Mouse (Mus musculus) layer of hippocampus, postnatal 14 days (tissue): ENCODE data around the gene Add3. TPM values are rescaled to one million over a fixed set of nuclear protein-coding genes. Genes with fewer than 3 reads are reported as not detected.

Experiments
- DNase-seq, 2 experiments: peaks; one replicate each; pipeline ENCODE4 v3.0.0; 2021 to 2022; ENCODE audit warnings: low spot score in 2 of 2, mixed read lengths in 1 of 2
- total RNA-seq, 2 experiments: library from RNA; stranded (reverse); gene quantifications; 2 replicates each; pipeline ENCODE4 v1.2.3; 2021

Add3 gene
- total RNA-seq, 2 experiments from 2014 or later, result 119 to 124 TPM

DNA sequence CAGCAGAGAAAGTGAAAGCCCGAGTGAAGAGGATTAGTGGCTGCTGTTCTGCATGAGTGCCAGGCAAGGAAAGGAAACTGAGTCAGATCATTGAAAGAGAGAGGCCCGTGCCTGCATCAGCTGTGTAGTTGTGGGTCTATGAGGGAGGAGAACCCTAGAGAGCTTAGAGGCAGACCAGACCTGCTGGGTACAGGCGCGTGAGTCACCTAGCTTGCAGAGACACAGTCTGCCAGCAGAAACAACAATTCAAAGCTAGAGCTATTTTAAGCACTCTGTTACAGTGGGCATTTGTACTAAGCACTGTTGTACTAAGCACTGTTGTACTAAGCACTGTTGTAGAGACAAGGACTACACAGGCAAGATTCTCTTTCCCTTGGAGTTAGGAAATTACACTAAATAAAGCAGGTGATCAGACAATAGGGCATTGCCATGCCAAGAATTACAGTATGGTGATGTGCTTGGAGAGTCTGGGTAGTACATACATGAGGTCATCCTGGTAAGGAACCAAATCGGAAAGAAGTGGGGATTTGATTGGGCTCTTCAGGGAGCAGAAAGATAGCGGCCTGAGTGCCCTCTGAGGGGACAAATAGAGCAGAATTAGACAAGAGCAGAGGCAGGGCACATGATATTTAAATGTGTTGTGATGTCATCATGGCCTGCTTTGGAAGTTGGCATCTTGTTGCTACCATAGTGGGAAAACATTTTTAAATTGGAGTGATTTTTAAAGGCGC is 88.0 kb downstream of the Add3 start:
- no peak for DNase-seq

GRCm38 (mm10) chr19:53230942-53231815 is 90.9 kb downstream of the Add3 start:
- no peak for DNase-seq

GRCm38 (mm10) chr19:53233586-53233985 is 93.3 kb downstream of the Add3 start:
- DNase-seq, result no peak

GRCm38 (mm10) chr19:53241806-53242205 is 101.6 kb downstream of the Add3 start:
- DNase-seq, result no peak

DNA sequence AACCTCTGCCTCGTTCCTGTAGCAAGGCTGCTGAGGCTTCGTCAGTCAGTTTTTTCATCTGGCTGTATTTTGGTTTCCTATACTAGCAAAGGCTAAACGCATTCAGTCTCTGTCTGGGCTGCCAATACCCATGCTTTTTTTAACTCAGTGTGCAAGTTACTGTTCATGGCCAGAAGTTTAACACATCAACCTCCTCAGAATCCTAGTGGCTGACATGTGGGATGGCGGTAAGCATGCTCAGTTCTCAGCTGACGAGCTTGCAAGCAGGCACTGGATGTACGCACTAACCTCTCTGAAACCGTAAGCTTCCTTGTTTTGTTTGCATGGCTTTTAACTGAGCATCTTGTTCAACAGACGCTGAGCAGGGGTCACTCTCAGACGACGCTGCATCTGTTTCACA is 103.7 kb downstream of the Add3 start:
- DNase-seq, result no peak

DNA sequence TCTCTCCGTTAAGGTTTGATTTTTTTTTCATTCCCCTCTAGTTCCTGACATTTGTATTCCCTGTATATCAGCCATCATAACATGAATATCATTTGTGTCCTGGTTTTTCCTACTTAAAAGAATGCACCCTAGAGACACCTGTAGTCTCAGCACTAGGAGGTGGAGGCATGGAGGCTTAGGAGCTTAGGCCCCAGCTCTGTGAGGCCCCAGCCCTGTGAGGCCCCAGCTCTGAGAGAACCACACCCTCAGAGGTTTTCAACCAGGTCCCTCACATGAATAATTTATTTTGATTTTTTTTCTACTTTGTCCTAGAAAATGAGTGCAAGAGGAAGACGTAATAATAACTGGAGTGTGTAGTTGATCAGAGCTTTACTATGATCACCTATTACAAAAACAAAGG is 107.3 kb downstream of the Add3 start:
- DNase-seq, result no peak

DNA sequence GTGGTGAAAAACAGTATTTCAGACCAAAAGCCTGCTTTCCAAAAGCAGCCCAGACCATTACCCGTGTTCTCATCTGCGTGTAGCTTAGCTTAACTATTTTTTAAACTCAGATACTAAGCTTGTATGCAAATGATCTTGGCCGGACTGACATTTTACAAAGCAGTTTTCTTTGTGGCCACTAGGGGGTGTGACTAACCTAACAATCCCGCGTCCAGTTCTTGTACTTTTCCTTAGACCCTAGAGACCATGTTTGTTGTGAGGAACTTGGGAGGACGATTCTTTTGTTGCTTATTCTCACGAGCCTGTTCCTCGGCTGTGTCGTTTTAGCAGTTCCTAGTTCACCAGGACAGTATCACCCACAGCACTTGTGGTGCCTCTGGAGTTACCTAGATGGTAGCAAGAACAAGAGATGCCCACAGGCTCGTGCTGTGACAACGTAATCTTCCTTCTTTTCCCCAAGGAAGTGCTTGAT is 107.8 kb downstream of the Add3 start:
- peak; percentile 59 to 79 for DNase-seq

DNA sequence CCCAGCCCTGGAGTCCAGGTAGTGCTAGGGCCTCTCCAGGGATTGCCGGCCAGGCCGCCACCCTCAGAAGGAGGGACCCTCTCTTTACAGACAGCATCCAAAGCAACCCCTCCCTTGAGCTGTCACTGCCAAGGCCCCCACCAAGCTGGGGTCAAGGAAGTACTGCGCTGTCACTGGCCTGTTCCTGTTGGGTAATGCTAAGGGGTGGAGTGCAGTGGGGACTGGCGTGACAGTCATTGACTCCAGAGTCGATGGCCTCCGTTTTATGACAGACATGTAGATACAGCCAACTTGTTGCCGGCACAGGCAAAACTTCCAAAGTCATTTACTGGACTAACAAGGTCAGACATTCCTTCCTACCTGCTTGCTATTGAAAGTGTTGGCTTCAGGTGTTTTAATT is 110.8 kb downstream of the Add3 start:
- no peak for DNase-seq

DNA sequence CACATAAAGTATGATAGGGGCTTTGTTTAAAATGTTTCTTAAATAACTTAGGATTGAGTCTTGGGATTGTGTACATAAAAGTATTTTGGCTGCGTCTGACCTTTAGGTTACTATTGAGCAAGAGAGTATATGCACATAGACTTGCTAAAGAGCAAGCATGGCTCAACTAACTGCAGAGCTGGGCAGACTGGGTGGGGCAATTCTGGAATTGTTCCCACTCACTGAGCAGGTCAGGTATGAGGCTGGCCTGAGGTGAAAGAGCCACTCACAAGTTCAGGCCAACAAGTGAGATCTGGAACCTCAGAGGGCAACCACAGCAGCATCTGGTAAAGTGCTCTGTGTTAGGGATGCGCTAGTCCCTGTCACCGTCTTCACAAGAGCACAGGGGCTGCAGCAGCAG is 111.4 kb downstream of the Add3 start:
- DNase-seq, result no peak

- no peak for DNase-seq
Measured at GRCm38 (mm10) chr19:53252111-53253028, 112.1 kb downstream of the Add3 start.

- DNase-seq, result no peak
Measured at GRCm38 (mm10) chr19:53256361-53256760, 116.1 kb downstream of the Add3 start.

DNA sequence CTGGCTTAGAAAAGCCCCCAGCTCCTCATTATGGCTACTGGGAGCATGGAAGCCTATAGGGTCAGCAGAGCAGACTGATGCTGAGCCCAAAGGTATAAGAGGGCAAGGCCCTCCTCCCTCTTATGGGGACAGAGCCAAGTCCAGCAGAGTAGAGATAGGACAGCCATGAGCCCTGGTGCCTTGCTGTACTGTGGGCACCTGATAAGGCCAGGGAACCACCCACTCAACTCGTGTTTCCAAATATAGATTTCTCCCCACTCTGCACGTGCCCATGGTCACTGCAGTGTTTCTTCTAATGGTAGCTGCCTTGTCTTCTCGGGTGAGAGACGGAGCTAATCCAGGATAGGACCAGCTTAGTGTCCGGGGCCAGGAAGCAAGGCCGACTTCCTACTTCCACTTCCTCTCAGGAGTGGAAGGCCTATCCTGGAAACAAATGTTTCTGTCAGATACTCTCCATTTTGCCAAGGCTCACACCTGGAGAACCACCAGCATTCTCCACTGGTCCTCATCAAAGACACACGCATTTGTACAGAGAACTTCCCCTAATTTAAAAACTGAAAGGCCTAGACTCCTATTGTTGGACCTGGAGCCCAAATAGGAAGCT is 116.8 kb downstream of the Add3 start:
- no peak for DNase-seq

- DNase-seq, result no peak
Measured at GRCm38 (mm10) chr19:53257631-53258560, 117.7 kb downstream of the Add3 start.

GRCm38 (mm10) chr19:53258740-53259506 is 118.7 kb downstream of the Add3 start:
- no peak for DNase-seq

GRCm38 (mm10) chr19:53259541-53259940 is 119.3 kb downstream of the Add3 start:
- no peak for DNase-seq

DNA sequence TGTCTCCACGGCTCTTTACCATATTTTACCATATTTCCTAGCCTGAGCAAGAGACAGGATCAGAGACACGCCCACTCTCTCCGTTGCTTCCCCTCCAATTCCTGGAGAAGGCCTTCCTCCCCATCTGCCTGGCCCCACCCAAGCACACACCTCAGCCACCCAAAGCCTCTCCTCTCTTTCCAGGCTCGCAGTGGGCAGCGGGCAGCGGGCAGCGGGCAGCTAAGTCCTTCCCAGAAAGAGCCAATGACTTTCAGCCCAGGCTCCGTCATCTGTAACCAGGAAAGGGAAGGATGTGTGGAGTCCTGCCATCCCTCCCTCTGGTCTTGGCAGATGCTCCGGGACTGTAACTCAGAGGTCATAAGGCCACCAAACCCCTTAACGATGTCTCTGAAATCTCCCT is 120.0 kb downstream of the Add3 start:
- DNase-seq, result no peak

GRCm38 (mm10) chr19:53260828-53261227 is 120.6 kb downstream of the Add3 start:
- DNase-seq, result no peak

- DNase-seq, result no peak
Measured at GRCm38 (mm10) chr19:53262061-53262460, 121.8 kb downstream of the Add3 start.
